Mouse (Mus musculus) cortical plate, adult 2 months (tissue): Measurements from ENCODE around the gene Olfr59. TPM values are rescaled to one million over a fixed set of nuclear protein-coding genes. Genes with fewer than 3 reads are reported as not detected.

Source experiments
- H3K27ac ChIP-seq: fragments of 200-500 bp; 2 replicates; pipeline ENCODE4 v1.5.1; 2012; ENCODE audit warnings: low read length, control low read depth, inconsistent platforms; ENCODE audit not compliant: insufficient read depth
- H3K4me1 ChIP-seq: fragments of 200-500 bp; 2 replicates; pipeline ENCODE4 v1.6.1; 2011; ENCODE audit warnings: low read length; ENCODE audit not compliant: control insufficient read depth, insufficient read depth
- H3K4me3 ChIP-seq: fragments of 200-500 bp; 2 replicates; pipeline ENCODE4 v1.5.1; 2011; ENCODE audit warnings: mild to moderate bottlenecking, low read length, control low read depth; ENCODE audit not compliant: insufficient read depth
- CTCF ChIP-seq: fragments of 200-500 bp; IDR thresholded peaks from 2 replicates; pipeline ENCODE4 v1.5.1; 2011; ENCODE audit warnings: mild to moderate bottlenecking, control low read depth, low read length; ENCODE audit not compliant: insufficient read depth; ENCODE audit errors: extremely low read depth
- POLR2A ChIP-seq: fragments of 200-500 bp; IDR thresholded peaks from 2 replicates; pipeline ENCODE4 v1.6.1; 2011; ENCODE audit warnings: mild to moderate bottlenecking, low read length, control low read depth; ENCODE audit not compliant: insufficient read depth; ENCODE audit errors: extremely low read depth
- polyA plus RNA-seq: library from polyadenylated mRNA; depleted of rRNA; stranded (reverse); fragments of >200 nt; gene quantifications from 2 replicates; pipeline ENCODE4 v1.2.3, GENCODE M21; 2012; rRNA removed

Olfr59 gene
- not detected in 2 replicates for polyA plus RNA-seq

DNA sequence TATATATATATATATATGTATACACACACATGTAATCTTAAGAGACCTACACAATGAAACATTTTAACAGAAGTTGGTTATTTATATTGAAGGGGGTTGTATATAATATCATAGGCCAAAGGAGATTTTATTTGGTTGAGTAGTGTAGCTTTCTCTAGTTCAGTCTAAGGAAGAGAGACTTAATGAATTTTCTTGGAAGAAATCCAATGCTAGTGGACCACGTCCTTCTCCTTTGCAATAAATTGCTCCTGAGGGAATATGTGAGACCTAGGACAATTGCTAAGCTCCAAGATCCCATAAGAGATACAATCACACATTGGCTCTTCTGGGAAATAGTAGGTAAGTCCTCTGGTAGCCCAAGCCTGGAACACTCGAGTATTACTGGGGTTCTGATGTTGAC lies at the start of gene Olfr59:
TSS of gene Olfr59 (plus strand) at position 301 of the 400 bp plus-strand sequence.
- TF ChIP-seq POLR2A (no peak), CTCF (no peak)
- Histone ChIP-seq H3K27ac (no peak within 1 kb of the TSS), H3K4me3 (no peak within 1 kb of the TSS), H3K4me1 (no peaks in the 10 kb centered on the region)

DNA sequence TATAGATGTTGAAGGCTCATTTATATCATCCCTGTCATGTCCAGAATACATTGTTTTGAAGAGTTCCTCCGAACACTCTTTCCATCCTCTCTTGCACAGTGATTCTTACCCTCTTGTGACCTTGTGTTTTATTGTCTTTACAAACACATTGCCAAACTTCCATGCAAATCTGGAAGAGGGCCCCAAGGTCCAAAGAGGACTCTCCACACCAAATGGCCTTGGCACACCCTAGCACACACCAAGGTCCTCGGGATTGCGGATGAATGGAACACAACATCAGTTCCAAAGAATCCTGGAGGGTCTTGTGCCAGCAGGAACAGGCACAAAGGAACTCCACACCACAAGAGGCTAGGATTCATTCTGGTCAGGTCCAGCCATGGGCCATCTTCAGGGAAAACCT lies 42.3 kb upstream of the Olfr59 start:
- TF ChIP-seq POLR2A (no peak), CTCF (no peak)
- no peaks in the 10 kb centered on the region for H3K4me1 ChIP-seq
- no peak overlapping the region for H3K27ac ChIP-seq
- H3K4me3 ChIP-seq, result no peak overlapping the region

DNA sequence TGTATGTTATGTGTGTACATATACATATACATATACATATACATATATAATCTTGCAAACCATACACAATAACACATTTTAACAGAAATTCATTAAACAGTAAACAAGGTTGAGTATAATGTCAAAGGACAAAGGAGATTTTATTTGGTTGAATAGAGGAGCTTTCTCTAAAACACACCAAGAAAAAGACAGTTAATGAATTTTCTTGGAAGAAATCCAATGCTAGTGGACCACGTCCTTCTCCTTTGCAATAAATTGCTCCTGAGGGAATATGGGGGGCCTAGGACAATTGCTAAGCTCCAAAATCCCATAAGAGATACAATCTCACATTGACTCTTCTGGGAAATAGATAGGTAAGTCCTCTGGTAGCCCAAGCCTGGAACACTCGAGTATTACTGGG lies 24.0 kb upstream of the Olfr59 start, which contains the start of gene Olfr406:
TSS of gene Olfr406 (plus strand) at position 301 of the 400 bp plus-strand sequence.
- Histone ChIP-seq H3K4me1 (no peaks in the 10 kb centered on the region), H3K27ac (no peak within 1 kb of the TSS), H3K4me3 (no peak within 1 kb of the TSS)
- TF ChIP-seq CTCF, result no peak
- no peak for TF ChIP-seq POLR2A

DNA sequence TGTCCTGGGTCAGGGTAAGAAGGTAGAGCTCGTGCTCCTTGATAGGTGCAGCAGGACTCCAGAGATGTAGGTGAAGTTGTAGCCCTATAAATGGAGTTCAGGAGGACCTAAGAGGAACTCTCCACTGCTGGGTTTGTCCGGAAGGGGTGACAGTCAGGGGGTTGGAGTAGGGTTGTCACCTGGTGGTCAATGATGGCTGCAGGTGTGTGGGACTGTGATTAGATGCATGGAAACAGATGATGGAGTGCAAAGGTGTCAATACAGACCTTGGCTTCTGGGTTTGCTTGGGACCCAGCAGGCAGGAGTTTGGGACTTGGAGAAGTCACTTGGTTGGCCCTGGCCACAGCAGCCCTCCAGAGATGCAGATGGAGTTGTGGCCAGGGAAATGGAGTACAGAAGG lies 3.7 kb downstream of the Olfr59 start:
- no peak for TF ChIP-seq POLR2A
- no peak for TF ChIP-seq CTCF
- no peak overlapping the region for H3K4me3 ChIP-seq
- H3K27ac ChIP-seq, result no peak overlapping the region
- H3K4me1 ChIP-seq, result no peaks in the 10 kb centered on the region

DNA sequence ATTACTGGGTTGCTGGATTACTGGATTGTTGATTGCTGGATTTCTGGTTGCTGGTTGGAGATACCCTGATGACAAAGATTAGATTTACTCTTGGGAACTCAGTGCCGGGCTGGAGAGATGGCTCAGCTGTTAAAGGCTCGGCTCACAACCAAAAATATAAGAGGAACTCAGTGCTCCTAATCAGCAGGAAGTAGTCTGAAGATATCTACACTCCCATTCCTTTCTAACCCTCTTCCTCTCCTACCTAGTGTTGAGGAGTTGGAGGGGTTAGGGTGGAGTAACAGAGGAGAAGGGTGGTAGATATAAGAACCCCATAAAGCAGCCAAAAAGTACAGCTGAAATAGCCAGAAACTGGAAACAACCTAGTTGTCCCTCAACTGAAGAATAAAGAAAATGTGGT lies 42.5 kb downstream of the Olfr59 start:
- Histone ChIP-seq H3K4me1 (no peaks in the 10 kb centered on the region), H3K27ac (no peak overlapping the region), H3K4me3 (no peak overlapping the region)
- TF ChIP-seq POLR2A (no peak), CTCF (no peak)

DNA sequence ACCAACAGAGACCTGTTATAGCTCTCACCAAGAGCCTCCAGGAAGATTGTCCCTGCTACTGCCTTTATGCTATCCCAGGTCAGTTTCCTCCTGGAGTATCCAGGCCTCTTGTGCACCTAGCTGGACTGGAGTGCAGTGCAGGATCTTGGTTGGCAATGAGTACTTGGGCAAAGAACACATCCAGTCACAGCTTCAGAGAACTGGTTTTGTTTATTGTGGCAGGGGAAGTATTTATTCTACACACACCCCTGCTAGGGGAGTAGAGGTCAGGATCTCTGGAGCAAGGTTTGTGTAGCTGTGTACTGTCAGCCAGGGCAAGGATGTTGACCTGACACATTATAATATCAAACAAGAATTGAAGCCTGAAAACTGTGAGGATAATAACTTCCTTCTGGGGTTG lies 45.2 kb downstream of the Olfr59 start:
- TF ChIP-seq POLR2A (no peak), CTCF (no peak)
- no peak overlapping the region for H3K4me3 ChIP-seq

DNA sequence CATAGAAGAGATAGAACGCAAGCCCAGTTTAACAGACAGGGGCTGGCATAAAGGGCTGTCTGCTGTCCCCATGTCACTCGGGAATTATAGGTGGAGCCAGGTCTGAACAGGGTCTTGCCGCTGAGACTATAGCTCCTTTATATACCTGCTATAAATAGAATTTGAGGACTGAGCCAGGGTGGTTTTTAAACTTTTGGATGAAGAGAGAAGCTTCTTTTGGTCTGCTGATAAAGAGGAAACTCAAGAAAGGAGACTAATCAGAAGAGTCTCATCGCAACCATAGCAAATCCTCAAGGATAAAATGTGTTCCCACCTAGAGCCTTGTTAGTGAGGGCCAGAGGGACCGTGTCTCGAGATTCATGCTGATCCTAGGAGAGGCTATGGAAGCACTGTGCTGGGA lies 54.4 kb downstream of the Olfr59 start, which contains the start of gene Olfr410:
TSS of gene Olfr410 (minus strand) at position 101 of the 400 bp plus-strand sequence.
- Histone ChIP-seq H3K4me1 (no peaks in the 10 kb centered on the region), H3K27ac (no peak within 1 kb of the TSS), H3K4me3 (no peak within 1 kb of the TSS)
- TF ChIP-seq POLR2A (no peak), CTCF (no peak)

More for the DNA sequence above, 45.2 kb downstream of the Olfr59 start:
- H3K27ac ChIP-seq, result no peak overlapping the region
- H3K4me1 ChIP-seq, result no peaks in the 10 kb centered on the region

Other genes with a start within 250 kb of the Olfr59 start
- not detected in 2 replicates for gene Olfr139, start 227.2 kb upstream of the Olfr59 start, polyA plus RNA-seq
- not detected in 2 replicates for gene Olfr399, start 227.1 kb upstream of the Olfr59 start, polyA plus RNA-seq
- not detected in 2 replicates for gene Zfp616, start 213.8 kb upstream of the Olfr59 start, polyA plus RNA-seq
- not detected in 2 replicates for gene Olfr401, start 170.0 kb upstream of the Olfr59 start, polyA plus RNA-seq
- gene Olfr402, start 130.2 kb upstream of the Olfr59 start, polyA plus RNA-seq, result not detected in 2 replicates
- gene Olfr403, start 97.5 kb upstream of the Olfr59 start, polyA plus RNA-seq, result not detected in 2 replicates
- gene Olfr43, start 72.4 kb upstream of the Olfr59 start, polyA plus RNA-seq, result not detected in 2 replicates
- not detected in 2 replicates for gene Olfr406, start 23.9 kb upstream of the Olfr59 start, polyA plus RNA-seq
- gene Olfr410, start 54.3 kb downstream of the Olfr59 start, polyA plus RNA-seq, result not detected in 2 replicates
- gene Olfr411, start 68.9 kb downstream of the Olfr59 start, polyA plus RNA-seq, result not detected in 2 replicates
- gene Olfr412, start 78.3 kb downstream of the Olfr59 start, polyA plus RNA-seq, result not detected in 2 replicates